Mouse (Mus musculus): ENCODE data around the gene Ppm1h.

The Ppm1h gene

GRCm38 (mm10) chr10:122994402-122995107 lies 316.0 kb downstream of the Ppm1h start:
- no peak for ATAC-seq (ENCODE audit: low TSS enrichment)

All from frontal cortex, adult (tissue).